Mouse (Mus musculus) C2C12 (cell line): ENCODE results near the gene Stk10. TPM values are rescaled to one million over a fixed set of nuclear protein-coding genes. Genes with fewer than 3 reads are reported as not detected.

Experiments used
- H3K27me3 ChIP-seq: one replicate; pipeline ENCODE4 v1.6.1; 2011; ENCODE audit not compliant: control insufficient read depth, insufficient read depth, insufficient read length
- H3K36me3 ChIP-seq: one replicate; pipeline ENCODE4 v1.6.1; 2011; ENCODE audit not compliant: control insufficient read depth, insufficient read depth
- H3K4me3 ChIP-seq: one replicate; pipeline ENCODE4 v1.5.1; 2011; ENCODE audit warnings: mild to moderate bottlenecking, control low read depth; ENCODE audit not compliant: poor library complexity, insufficient read depth, severe bottlenecking
- H3K79me2 ChIP-seq: one replicate; pipeline ENCODE4 v1.6.1; 2011; ENCODE audit not compliant: control insufficient read depth, insufficient read depth
- H3K79me3 ChIP-seq: one replicate; pipeline ENCODE4 v1.6.1; 2011; ENCODE audit warnings: low read depth, control low read depth
- H3ac ChIP-seq: one replicate; pipeline ENCODE3; 2011; ENCODE audit warnings: low read depth; ENCODE audit not compliant: control insufficient read depth, insufficient read length
- CEBPB ChIP-seq: IDR thresholded peaks from one replicate; pipeline ENCODE4 v1.6.1; 2011; ENCODE audit warnings: low read depth, mild to moderate bottlenecking, control low read depth, moderate library complexity
- CTCF ChIP-seq: IDR thresholded peaks from one replicate; pipeline ENCODE4 v1.5.1; 2011; ENCODE audit not compliant: control insufficient read depth, insufficient read depth, insufficient read length
- FOSL1 ChIP-seq: IDR thresholded peaks from one replicate; pipeline ENCODE4 v1.8.0; 2011; ENCODE audit warnings: mild to moderate bottlenecking, low read length; ENCODE audit not compliant: poor library complexity, insufficient read depth, severe bottlenecking
- MAX ChIP-seq: IDR thresholded peaks from one replicate; pipeline ENCODE4 v1.6.1; 2011; ENCODE audit warnings: mild to moderate bottlenecking, control low read depth
- MYOD1 ChIP-seq: IDR thresholded peaks from one replicate; pipeline ENCODE4 v1.6.1; 2011; ENCODE audit warnings: low read depth; ENCODE audit not compliant: control insufficient read depth, insufficient read length
- MYOG ChIP-seq: IDR thresholded peaks from one replicate; pipeline ENCODE4 v1.6.1; 2011; ENCODE audit not compliant: control insufficient read depth, insufficient read length; ENCODE audit errors: extremely low read depth
- USF1 ChIP-seq: IDR thresholded peaks from one replicate; pipeline ENCODE4 v1.6.1; 2011; ENCODE audit warnings: low read depth, mild to moderate bottlenecking, control low read depth, moderate library complexity
- polyA plus RNA-seq: library from polyadenylated mRNA; unstranded; fragments of >200 nt; fragmentation: generic; extraction: Trizol; gene quantifications from one replicate; pipeline ENCODE4 v1.2.1, GENCODE M21; 2012; ENCODE audit warnings: missing spikeins

Gene Stk10
- polyA plus RNA-seq, 1 experiment: 8.2 TPM

DNA sequence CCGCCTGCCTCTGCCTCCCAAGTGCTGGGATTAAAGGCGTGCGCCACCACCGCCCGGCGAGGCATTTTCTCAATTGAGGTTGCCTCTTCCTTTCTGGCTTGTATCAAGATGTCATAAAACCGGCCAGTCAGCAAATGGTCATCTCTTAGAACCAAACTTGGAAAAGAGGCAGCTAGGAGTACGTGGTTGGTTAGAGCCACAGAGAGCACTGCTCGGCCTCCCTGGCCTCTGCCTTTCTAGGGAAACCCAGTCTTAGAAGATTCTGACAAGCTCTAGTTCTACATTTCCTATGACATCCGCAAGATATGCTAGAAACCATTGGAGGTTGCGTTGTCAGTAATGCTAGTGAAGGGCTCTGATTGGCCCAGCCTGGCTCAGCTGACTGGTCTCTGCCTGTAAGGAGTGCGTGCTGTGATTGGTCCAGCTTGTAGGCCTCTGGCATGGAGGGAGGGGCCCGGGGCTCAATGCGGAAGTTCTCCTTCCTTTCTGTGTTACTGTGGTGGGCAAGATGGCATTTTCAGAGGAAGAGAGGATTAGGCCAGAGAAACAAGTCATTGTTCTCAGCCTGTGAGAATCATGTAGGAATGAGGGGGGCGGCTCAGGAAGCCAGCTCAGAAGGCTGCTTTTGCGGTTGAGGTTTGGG lies 47.3 kb downstream of the Stk10 start:
- no peak overlapping the region for H3K4me3 ChIP-seq
- no peak for TF ChIP-seq CEBPB
- TF ChIP-seq CTCF: no peak
- TF ChIP-seq USF1: peak; percentile 65

DNA sequence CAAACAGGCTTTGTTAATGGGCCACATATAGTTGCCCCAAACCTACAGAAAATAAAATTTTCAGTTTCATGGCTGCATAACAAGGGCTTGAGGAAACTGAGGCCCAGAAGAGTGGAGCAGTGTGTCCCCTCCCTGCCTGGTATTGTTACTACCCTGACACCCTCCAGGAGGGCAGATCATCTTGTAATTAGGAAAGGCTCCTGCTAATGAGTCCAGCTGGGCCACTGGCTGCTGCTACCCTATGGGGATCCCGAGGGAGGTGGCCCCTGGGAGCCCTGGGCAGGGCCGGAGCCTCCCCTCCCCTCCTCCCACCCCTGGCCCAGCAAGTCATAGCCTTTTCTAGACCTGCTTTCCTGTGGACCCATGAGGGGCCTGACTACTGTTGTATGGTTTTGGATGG lies 47.9 kb downstream of the Stk10 start:
- TF ChIP-seq CTCF: no peak
- no peak for TF ChIP-seq USF1
- no peak for TF ChIP-seq CEBPB
- TF ChIP-seq FOSL1: no peak
- no peak for TF ChIP-seq MAX
- TF ChIP-seq MYOG: no peak
- no peak for TF ChIP-seq MYOD1
- H3K36me3 ChIP-seq: peaks cover 30% of the 10 kb centered on the region
- H3ac ChIP-seq: no peak overlapping the region
- H3K79me3 ChIP-seq: no peaks in the 10 kb centered on the region
- H3K79me2 ChIP-seq: no peaks in the 10 kb centered on the region
- H3K4me3 ChIP-seq: no peak overlapping the region
- no peaks in the 10 kb centered on the region for H3K27me3 ChIP-seq

More for the DNA sequence above, 47.3 kb downstream of the Stk10 start:
- Histone ChIP-seq H3K79me3 (no peaks in the 10 kb centered on the region), H3K36me3 (peaks cover 36% of the 10 kb centered on the region), H3ac (no peak overlapping the region), H3K79me2 (no peaks in the 10 kb centered on the region), H3K27me3 (no peaks in the 10 kb centered on the region)

DNA sequence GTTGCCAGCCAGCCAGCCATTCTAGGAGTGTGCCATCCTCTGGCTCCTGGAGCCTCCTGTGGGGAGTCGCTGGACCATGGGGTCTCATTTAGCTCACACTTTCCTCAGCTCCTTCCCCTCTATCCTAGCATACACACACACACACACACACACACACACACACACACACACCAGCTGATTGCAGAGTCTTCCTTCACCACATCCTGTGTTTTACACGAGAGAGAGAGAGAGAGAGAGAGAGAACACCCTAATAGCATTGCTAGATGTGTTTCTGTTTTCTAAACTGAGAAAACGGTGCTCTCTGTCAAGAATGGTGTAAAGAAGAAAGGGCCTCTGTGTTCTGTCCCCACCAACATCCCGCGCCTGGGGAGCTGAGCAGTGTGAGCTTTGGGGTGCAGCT lies 49.7 kb downstream of the Stk10 start:
- H3ac ChIP-seq: no peak overlapping the region
- no peaks in the 10 kb centered on the region for H3K79me3 ChIP-seq
- H3K27me3 ChIP-seq: no peaks in the 10 kb centered on the region
- H3K79me2 ChIP-seq: no peaks in the 10 kb centered on the region
- no peak for TF ChIP-seq FOSL1
- TF ChIP-seq MYOG: no peak
- no peak for TF ChIP-seq MAX
- TF ChIP-seq USF1: no peak
- no peak for TF ChIP-seq CEBPB
- no peak for TF ChIP-seq MYOD1
- no peak for TF ChIP-seq CTCF
- peaks cover 17% of the 10 kb centered on the region for H3K36me3 ChIP-seq
- no peak overlapping the region for H3K4me3 ChIP-seq

DNA sequence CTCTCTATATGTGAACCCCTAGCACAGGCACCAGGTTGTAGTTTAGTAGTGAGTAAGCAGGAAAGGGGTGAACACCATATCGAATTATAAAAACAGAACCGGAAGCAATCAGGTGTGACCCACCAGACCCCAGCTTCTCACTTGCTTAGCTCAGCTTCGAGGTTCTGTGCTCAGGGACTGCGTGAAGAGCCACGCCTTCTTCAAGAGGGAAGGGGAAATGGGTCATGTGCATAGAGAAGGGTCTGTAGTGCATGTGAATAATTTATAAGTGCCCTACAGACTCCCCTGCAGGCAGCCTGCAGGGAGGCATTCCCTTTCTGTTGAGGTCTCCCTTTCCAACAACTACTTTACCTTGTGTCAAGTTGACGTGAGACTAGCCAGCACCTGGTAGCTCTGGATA lies 52.9 kb downstream of the Stk10 start:
- Histone ChIP-seq H3ac (no peak overlapping the region), H3K79me3 (no peaks in the 10 kb centered on the region), H3K4me3 (no peak overlapping the region), H3K79me2 (no peaks in the 10 kb centered on the region), H3K27me3 (no peaks in the 10 kb centered on the region), H3K36me3 (peaks cover 25% of the 10 kb centered on the region)
- TF ChIP-seq USF1 (no peak), MYOD1 (no peak), MAX (no peak), FOSL1 (no peak), CEBPB (no peak), MYOG (no peak), CTCF (no peak)

DNA sequence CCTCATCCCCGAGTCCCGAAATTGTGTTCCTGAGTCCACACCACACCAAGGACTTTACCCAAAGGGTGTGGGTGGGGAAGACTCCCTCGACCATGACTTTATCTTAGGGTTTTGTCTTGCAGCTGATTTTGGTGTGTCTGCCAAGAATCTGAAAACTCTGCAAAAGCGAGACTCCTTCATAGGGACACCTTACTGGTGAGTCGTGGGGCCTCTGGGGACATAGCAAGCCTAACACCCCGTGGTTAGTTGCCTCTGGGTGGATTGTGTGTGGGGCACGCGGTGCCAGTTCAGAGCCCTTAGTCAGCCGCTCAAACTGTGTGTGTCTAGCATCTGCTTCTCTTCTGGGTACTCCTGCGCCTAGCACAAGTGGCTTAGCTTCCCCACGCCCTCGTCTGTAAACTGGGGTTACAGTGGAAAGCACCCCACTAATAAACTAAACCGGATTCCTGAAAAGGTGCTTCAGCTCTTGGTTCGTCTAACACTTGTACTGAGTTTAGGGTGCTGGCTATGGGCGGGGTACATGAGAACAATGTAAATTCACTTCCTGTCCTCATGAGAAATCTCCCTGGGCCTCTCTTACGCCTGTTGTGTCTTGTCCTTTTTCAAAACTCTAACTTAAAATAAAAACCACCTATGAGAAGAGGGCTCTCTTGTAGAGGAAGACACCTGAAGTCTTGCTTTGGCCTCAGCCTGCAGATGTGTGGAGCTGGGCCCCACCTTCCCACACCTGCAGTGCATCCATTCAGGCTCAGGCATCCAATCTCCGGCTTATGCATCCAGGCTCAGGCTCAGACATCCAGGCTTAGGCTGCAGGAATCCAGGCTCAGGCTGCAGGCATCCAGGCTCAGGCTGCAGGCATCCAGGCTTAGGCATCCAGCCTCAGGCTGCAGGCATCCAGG lies 54.3 kb downstream of the Stk10 start:
- Histone ChIP-seq H3K36me3 (peaks cover 28% of the 10 kb centered on the region), H3K27me3 (no peaks in the 10 kb centered on the region), H3ac (no peak overlapping the region), H3K79me2 (no peaks in the 10 kb centered on the region), H3K79me3 (no peaks in the 10 kb centered on the region), H3K4me3 (no peak overlapping the region)
- no peak for TF ChIP-seq CTCF
- TF ChIP-seq FOSL1: no peak
- TF ChIP-seq CEBPB: no peak
- no peak for TF ChIP-seq USF1
- TF ChIP-seq MYOD1: no peak
- no peak for TF ChIP-seq MYOG
- TF ChIP-seq MAX: no peak
